Mouse (Mus musculus) forebrain, postnatal 0 days (tissue): Measurements from ENCODE around the gene Prex1. TPM values are rescaled to one million over a fixed set of nuclear protein-coding genes. Genes with fewer than 3 reads are reported as not detected.

ENCODE experiments used
- ATAC-seq: fragments of 200-750 bp; cut with Nextera tagmentation; 2 replicates; pipeline ENCODE4 v1.8.0; 2017; ENCODE audit warnings: mild to moderate bottlenecking, moderate library complexity
- DNase-seq: peaks from one replicate; pipeline ENCODE4 v3.0.0-alpha.2; 2015
- H3K27ac ChIP-seq: fragments of 300-500 bp; sonication (generic); 2 replicates; pipeline ENCODE4 v1.5.1; 2014; ENCODE audit warnings: low read depth, mild to moderate bottlenecking, antibody characterized with exemption, low read length, moderate library complexity, mixed read lengths
- H3K27me3 ChIP-seq: fragments of 300-500 bp; sonication (generic); 2 replicates; pipeline ENCODE4 v1.6.1; 2014; ENCODE audit warnings: mild to moderate bottlenecking, low read length, mixed read lengths; ENCODE audit not compliant: insufficient read depth
- H3K36me3 ChIP-seq: fragments of 300-500 bp; sonication (generic); 2 replicates; pipeline ENCODE4 v1.6.1; 2014; ENCODE audit warnings: mild to moderate bottlenecking, moderate library complexity; ENCODE audit not compliant: insufficient read depth
- H3K4me1 ChIP-seq: fragments of 300-500 bp; sonication (generic); 2 replicates; pipeline ENCODE4 v1.6.1; 2014; ENCODE audit warnings: antibody characterized with exemption; ENCODE audit not compliant: insufficient read depth
- H3K4me2 ChIP-seq: fragments of 300-500 bp; sonication (generic); 2 replicates; pipeline ENCODE4 v1.6.1; 2014; ENCODE audit warnings: low read depth, mild to moderate bottlenecking, moderate library complexity
- H3K4me3 ChIP-seq: fragments of 300-500 bp; sonication (generic); 2 replicates; pipeline ENCODE4 v1.5.1; 2014; ENCODE audit warnings: low read depth, low read length, mixed read lengths
- H3K9ac ChIP-seq: fragments of 300-500 bp; sonication (generic); 2 replicates; pipeline ENCODE4 v1.6.1; 2014; ENCODE audit warnings: mild to moderate bottlenecking
- H3K9me3 ChIP-seq: fragments of 300-500 bp; sonication (generic); 2 replicates; pipeline ENCODE4 v1.6.1; 2016; ENCODE audit warnings: low read length
- CTCF ChIP-seq: sonication (generic); IDR thresholded peaks from 2 replicates; pipeline ENCODE4 v1.5.1; 2016; ENCODE audit warnings: antibody characterized with exemption, control low read depth, low read depth
- WGBS: fragments of 180-500 bp; shearing (Covaris S2); extraction: QIAGEN DNeasy Blood & Tissue Kit; methylation state at CpG from one replicate; pipeline ENCODE4 v1.1.7; 2014; 5-methylcytosine and 5-hydroxymethylcytosine counted together
- polyA plus RNA-seq: library from polyadenylated mRNA; unstranded; fragments of >200 nt; fragmentation: Nextera tagmentation; extraction: Ambion mirVana; gene quantifications from 2 replicates; pipeline ENCODE4 v1.2.1, GENCODE M21; 2015
- total RNA-seq: library from RNA; depleted of rRNA; stranded (reverse); fragments of >200 nt; gene quantifications from 2 replicates; pipeline ENCODE4 v1.2.3, GENCODE M21; 2014

Prex1 gene
- total and polyA plus RNA-seq, 2 experiments from 2014 or later: 17.5 to 31.3 TPM

DNA sequence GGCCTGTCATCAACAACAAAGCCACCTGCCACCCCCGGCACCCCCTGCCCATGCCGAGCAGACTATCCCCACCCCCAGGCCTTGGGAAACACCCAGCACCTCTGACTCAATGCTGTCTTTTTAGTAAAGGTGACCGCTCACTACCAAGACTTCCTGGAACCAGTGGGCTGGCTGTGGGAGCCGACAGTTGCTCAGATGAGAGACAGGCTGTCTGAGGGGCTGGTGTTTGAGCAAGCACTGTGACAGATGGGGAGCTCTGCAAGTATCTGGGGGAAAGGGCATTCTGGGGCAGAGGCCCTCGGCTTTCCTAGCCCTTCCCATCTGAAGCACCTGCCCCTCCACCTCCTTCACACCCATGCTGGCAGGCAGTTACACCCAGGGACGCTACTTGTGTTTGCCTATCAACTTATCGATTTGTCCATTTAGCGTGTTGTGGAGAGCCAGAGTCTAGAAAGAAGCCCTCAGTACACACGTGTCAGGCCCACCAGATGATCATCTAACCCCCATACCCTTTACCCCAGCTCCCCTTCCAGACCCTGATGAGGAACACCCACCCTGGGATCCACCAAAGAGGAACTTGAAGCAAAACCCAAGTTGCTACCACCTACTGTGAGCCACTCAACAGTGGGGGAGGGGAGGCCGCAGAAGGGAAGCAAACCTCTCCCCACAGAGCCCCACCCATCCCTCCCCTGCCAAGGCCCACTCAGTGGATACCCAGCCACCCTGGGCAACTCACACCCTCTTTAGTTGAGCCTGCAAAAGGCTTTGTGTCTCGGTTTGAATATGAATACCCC, 57.7 kb downstream of the Prex1 start:
- H3K27ac ChIP-seq: no peak overlapping the region
- no peak overlapping the region for H3K4me3 ChIP-seq
- H3K4me1 ChIP-seq: no peaks in the 10 kb centered on the region
- no peak for DNase-seq
- H3K36me3 ChIP-seq: no peaks in the 10 kb centered on the region
- H3K27me3 ChIP-seq: no peaks in the 10 kb centered on the region
- no peak overlapping the region for H3K9ac ChIP-seq
- ATAC-seq: no peak
- no peak for TF ChIP-seq CTCF
- WGBS: 57% methylated on average over 11 of the region's 11 CpGs
- H3K9me3 ChIP-seq: no peaks in the 10 kb centered on the region
- no peak overlapping the region for H3K4me2 ChIP-seq

DNA sequence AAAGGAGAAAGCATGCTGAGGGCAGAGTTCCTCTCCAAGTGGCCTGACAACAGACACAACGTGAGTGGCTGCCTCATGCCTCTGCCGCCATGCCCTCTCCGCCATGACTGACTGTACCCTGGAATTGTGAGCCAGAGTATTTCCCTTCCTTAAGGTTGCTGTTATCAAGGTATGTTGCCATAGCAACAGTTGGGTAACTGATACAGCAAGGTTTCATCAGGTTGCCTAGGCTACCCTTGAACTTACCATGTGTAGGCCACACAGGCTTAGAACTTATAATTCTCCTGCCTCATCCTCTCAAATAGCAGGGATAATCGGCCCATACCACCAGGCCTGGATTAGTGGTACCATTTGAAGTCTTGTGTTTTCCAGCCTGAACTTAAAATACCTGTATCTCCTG, 58.3 kb downstream of the Prex1 start:
- Histone ChIP-seq H3K27ac (no peak overlapping the region), H3K4me2 (no peak overlapping the region), H3K9ac (no peak overlapping the region), H3K9me3 (no peaks in the 10 kb centered on the region), H3K27me3 (no peaks in the 10 kb centered on the region), H3K4me3 (no peak overlapping the region), H3K36me3 (no peaks in the 10 kb centered on the region), H3K4me1 (no peaks in the 10 kb centered on the region)
- no peak for DNase-seq
- no peak for TF ChIP-seq CTCF
- no peak for ATAC-seq
- WGBS: 80% methylated on average over 4 of the region's 4 CpGs

DNA sequence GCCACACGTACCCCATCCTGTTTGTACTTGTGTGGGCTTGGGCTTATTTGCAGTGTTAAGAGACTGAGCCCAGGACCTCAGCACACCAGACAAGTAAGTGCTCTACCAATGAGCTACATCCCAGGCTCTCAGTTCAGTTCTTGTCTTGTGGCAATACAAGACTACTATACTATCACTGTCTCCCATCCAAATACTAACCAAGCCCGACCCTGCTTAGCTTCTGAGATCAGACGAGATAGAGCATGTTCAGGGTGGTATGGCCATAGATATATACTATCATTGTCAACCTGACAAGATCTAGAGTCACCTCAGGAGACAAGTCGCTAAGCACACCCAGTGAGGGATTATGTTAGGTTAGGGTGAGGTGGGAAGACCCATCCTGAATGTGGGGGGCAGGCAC, 58.8 kb downstream of the Prex1 start:
- 92% methylated on average over 4 of the region's 4 CpGs for WGBS
- TF ChIP-seq CTCF: no peak
- H3K9me3 ChIP-seq: no peaks in the 10 kb centered on the region

DNA sequence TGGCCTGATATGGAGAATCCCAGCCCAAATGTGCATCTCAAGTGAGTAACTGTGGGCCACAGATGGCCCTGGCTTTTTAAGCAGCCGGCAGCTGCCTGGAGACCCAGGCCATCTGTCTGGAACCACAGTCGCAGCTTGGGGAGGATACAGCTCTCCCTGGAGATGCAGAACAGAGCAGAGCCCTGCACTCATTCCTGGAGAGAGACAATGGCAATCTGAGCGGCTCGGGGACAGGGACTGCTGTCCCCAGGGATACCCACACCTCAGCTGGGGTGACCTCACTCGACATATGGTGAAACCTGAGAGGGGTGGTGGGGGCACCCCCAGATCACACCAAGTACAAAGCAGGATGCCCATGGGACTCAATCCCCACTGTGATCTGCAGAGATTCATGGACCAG, 60.1 kb downstream of the Prex1 start:
- Histone ChIP-seq H3K27ac (peak overlapping the region; percentile 66), H3K36me3 (no peaks in the 10 kb centered on the region), H3K4me3 (no peak overlapping the region), H3K9me3 (no peaks in the 10 kb centered on the region), H3K27me3 (no peaks in the 10 kb centered on the region), H3K4me1 (no peaks in the 10 kb centered on the region), H3K9ac (no peak overlapping the region), H3K4me2 (no peak overlapping the region)
- TF ChIP-seq CTCF: no peak
- ATAC-seq (peak; percentile 58), DNase-seq (peak; percentile 85)
- WGBS: 32% methylated on average over 5 of the region's 5 CpGs

More for the DNA sequence above, 58.8 kb downstream of the Prex1 start:
- H3K27me3 ChIP-seq: no peaks in the 10 kb centered on the region
- H3K4me2 ChIP-seq: no peak overlapping the region
- H3K4me3 ChIP-seq: no peak overlapping the region
- DNase-seq: no peak
- no peaks in the 10 kb centered on the region for H3K36me3 ChIP-seq
- ATAC-seq: no peak
- no peak overlapping the region for H3K9ac ChIP-seq
- H3K27ac ChIP-seq: no peak overlapping the region
- no peaks in the 10 kb centered on the region for H3K4me1 ChIP-seq

DNA sequence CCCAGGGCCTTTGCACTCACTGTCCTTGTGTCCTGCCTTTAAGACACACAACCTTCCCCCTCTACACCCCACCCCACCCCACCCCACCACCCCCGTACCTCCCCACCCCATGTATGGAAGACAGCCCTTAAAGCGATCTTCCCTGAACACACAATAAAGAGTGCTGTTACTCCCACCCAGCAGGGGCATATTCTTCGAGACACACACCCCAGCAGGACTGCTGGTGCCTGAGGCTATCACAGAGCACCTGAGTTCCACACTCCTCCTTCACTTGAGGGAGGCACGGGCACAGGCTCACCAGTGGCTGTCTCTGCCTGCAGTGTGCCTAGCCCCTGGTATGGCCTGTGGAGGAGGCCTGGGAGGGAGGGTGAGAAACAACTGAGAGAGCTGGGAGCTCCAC, 61.0 kb downstream of the Prex1 start:
- Histone ChIP-seq H3K9me3 (no peaks in the 10 kb centered on the region), H3K9ac (no peak overlapping the region), H3K4me2 (no peak overlapping the region), H3K4me1 (no peaks in the 10 kb centered on the region), H3K36me3 (no peaks in the 10 kb centered on the region), H3K27me3 (no peaks in the 10 kb centered on the region), H3K27ac (no peak overlapping the region), H3K4me3 (no peak overlapping the region)
- TF ChIP-seq CTCF: no peak
- DNase-seq (no peak), ATAC-seq (no peak)
- 60% methylated on average over 4 of the region's 4 CpGs for WGBS

DNA sequence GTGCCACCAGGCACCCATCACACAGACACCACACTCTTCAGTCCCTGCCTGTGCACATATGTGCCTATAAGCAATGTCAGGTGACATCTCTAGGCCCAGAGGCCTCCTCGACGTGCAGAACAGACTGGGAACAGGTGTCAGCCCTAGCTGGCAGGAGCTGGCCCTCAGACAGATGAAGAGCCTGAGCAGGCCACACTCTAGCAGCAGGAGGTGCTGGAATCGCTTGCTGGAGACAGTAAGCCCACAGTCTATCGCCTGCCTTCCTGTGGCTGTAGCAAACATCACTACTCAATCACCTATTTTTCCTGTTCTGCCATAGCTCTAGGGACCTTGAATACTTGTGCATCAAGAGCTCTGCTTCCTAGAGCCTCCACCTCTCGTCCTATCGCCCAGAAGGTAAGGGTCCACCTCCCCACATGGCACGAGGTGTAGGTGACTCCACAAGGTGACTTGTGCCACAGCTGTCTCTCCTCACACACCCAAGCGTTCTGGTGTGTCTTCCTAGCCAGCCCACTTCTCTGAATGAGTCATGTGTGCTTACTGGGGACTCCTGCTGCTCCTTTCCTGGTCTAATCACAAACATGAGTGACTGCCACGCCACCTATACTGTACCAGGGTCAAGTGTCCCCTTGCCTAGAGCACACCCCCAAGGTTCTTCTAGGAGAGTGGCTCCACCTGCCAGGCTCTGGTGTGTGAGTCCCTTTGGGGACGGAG, 62.2 kb downstream of the Prex1 start:
- Histone ChIP-seq H3K9me3 (no peaks in the 10 kb centered on the region), H3K9ac (no peak overlapping the region), H3K4me1 (no peaks in the 10 kb centered on the region), H3K4me2 (no peak overlapping the region), H3K4me3 (no peak overlapping the region), H3K36me3 (no peaks in the 10 kb centered on the region), H3K27me3 (no peaks in the 10 kb centered on the region), H3K27ac (no peak overlapping the region)
- no peak for TF ChIP-seq CTCF
- WGBS: 66% methylated on average over 10 of the region's 10 CpGs
- no peak for ATAC-seq
- DNase-seq: no peak

DNA sequence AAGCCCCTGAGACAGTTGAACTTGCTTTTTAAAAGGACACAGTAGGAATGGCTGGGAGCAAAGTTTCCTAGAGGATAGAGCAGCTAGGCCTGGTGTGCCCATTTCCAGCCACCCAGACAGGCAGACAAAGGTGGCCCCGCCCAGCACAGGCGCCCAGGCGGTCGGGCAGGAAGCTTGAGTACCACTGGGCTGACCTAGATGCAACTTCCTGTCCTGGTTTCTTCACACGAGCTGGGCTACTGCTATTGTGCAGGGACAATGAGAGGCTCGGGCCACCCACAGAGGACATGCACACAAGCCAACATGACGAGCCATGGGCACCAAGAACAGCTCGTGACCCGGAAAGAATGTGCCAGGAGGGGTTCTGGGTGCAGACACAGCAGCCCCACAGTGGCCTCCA, 63.2 kb downstream of the Prex1 start:
- no peak overlapping the region for H3K4me2 ChIP-seq
- no peak overlapping the region for H3K4me3 ChIP-seq
- 42% methylated on average over 9 of the region's 9 CpGs for WGBS
- TF ChIP-seq CTCF: no peak
- H3K27ac ChIP-seq: peak overlapping the region; percentile 45; the same call in 1 of the 2 replicates
- no peaks in the 10 kb centered on the region for H3K4me1 ChIP-seq
- ATAC-seq (peak; percentile 57), DNase-seq (no peak)
- H3K36me3 ChIP-seq: no peaks in the 10 kb centered on the region
- H3K9ac ChIP-seq: no peak overlapping the region
- no peaks in the 10 kb centered on the region for H3K9me3 ChIP-seq
- H3K27me3 ChIP-seq: no peaks in the 10 kb centered on the region
